Mouse (Mus musculus) brown adipose tissue, adult 24 weeks (tissue): ENCODE data around the gene Rdm1. TPM values are rescaled to one million over a fixed set of nuclear protein-coding genes. Genes with fewer than 3 reads are reported as not detected.

Source experiments
- H3K27ac ChIP-seq: fragments of 200-500 bp; replicated peaks from 2 replicates; pipeline ENCODE4 v1.5.1; 2012; ENCODE audit warnings: low read depth, mild to moderate bottlenecking, low read length
- H3K4me1 ChIP-seq: fragments of 200-500 bp; 2 replicates; pipeline ENCODE4 v1.6.1; 2012; ENCODE audit warnings: low read length, mixed read lengths; ENCODE audit not compliant: control insufficient read depth, insufficient read depth, insufficient read length
- H3K4me3 ChIP-seq: fragments of 200-500 bp; 2 replicates; pipeline ENCODE4 v1.5.1; 2012; ENCODE audit warnings: low read depth, mild to moderate bottlenecking, low read length, moderate library complexity; ENCODE audit not compliant: insufficient read depth
- polyA plus RNA-seq: library from polyadenylated mRNA; stranded (reverse); fragments of >200 nt; gene quantifications from 2 replicates; pipeline ENCODE4 v1.2.4, GENCODE M21; 2012; ENCODE audit not compliant: missing spikeins, insufficient read depth, insufficient read length

The Rdm1 gene
- polyA plus RNA-seq, 1 experiment = 33.3 TPM

GRCm38 (mm10) chr11:101675349-101675748 is 48.4 kb downstream of the Rdm1 start:
- Histone ChIP-seq H3K27ac (no peak overlapping the region), H3K4me3 (no peak overlapping the region), H3K4me1 (peaks cover 11% of the 10 kb centered on the region)

GRCm38 (mm10) chr11:101677655-101678054 is 50.7 kb downstream of the Rdm1 start:
- peaks cover 13% of the 10 kb centered on the region for H3K4me1 ChIP-seq
- no peak overlapping the region for H3K27ac ChIP-seq
- no peak overlapping the region for H3K4me3 ChIP-seq

- H3K4me1 ChIP-seq = peaks cover 11% of the 10 kb centered on the region
- no peak overlapping the region for H3K27ac ChIP-seq
- H3K4me3 ChIP-seq = no peak overlapping the region
Measured at GRCm38 (mm10) chr11:101678770-101679169, 51.8 kb downstream of the Rdm1 start.

- Histone ChIP-seq H3K4me3 (no peak overlapping the region), H3K4me1 (peaks cover 11% of the 10 kb centered on the region), H3K27ac (peak overlapping the region; percentile 72)
Measured at GRCm38 (mm10) chr11:101679907-101680306, 52.9 kb downstream of the Rdm1 start.

GRCm38 (mm10) chr11:101680634-101681325 is 53.8 kb downstream of the Rdm1 start:
- Histone ChIP-seq H3K27ac (peak overlapping the region; percentile 86), H3K4me3 (no peak overlapping the region), H3K4me1 (peaks cover 11% of the 10 kb centered on the region)

- Histone ChIP-seq H3K27ac (no peak overlapping the region), H3K4me1 (peaks cover 11% of the 10 kb centered on the region), H3K4me3 (no peak overlapping the region)
Measured at GRCm38 (mm10) chr11:101681968-101682367, 55.0 kb downstream of the Rdm1 start.

GRCm38 (mm10) chr11:101682410-101682960 is 55.5 kb downstream of the Rdm1 start:
- H3K4me3 ChIP-seq = no peak overlapping the region
- H3K4me1 ChIP-seq = peaks cover 11% of the 10 kb centered on the region
- H3K27ac ChIP-seq = no peak overlapping the region

Other genes with a start within 250 kb of the Rdm1 start
- gene Aarsd1, start 209.6 kb upstream of the Rdm1 start, polyA plus RNA-seq = 20.2 and 30.5 TPM in 2 replicates
- 7.1 and 9.8 TPM in 2 replicates for gene Gm27029, start 202.4 kb upstream of the Rdm1 start, polyA plus RNA-seq
- gene Rundc1, start 202.1 kb upstream of the Rdm1 start, polyA plus RNA-seq = 5.6 and 5.8 TPM in 2 replicates
- gene Ptges3l, start 201.9 kb upstream of the Rdm1 start, polyA plus RNA-seq = 3.8 and 4.2 TPM in 2 replicates
- gene Rpl27, start 184.9 kb upstream of the Rdm1 start, polyA plus RNA-seq = 376 and 386 TPM in 2 replicates
- gene Ifi35, start 178.8 kb upstream of the Rdm1 start, polyA plus RNA-seq = 14.8 and 19.7 TPM in 2 replicates
- gene Rnd2, start 162.2 kb upstream of the Rdm1 start, polyA plus RNA-seq = 3.7 and 3.8 TPM in 2 replicates
- 16.0 and 22.4 TPM in 2 replicates for gene Vat1, start 161.0 kb upstream of the Rdm1 start, polyA plus RNA-seq
- gene Brca1, start 75.2 kb upstream of the Rdm1 start, polyA plus RNA-seq = 0.48 TPM in 1 of 2 replicates, not detected in the other
- gene Nbr1, start 75.0 kb upstream of the Rdm1 start, polyA plus RNA-seq = 125 and 139 TPM in 2 replicates
- 31.8 and 39.5 TPM in 2 replicates for gene Tmem106a, start 45.0 kb upstream of the Rdm1 start, polyA plus RNA-seq
- not detected in 2 replicates for gene Gm11634, start 27.9 kb upstream of the Rdm1 start, polyA plus RNA-seq
- gene Arl4d, start 38.3 kb downstream of the Rdm1 start, polyA plus RNA-seq = 3.5 and 3.8 TPM in 2 replicates
- gene Dhx8, start 105.7 kb downstream of the Rdm1 start, polyA plus RNA-seq = 6.5 and 11.0 TPM in 2 replicates
- not detected in 2 replicates for gene Etv4, start 158.2 kb downstream of the Rdm1 start, polyA plus RNA-seq